Mouse (Mus musculus) heart, postnatal 0 days (tissue): ENCODE results near the gene C2cd4d.

Experiments
- CTCF ChIP-seq: IDR thresholded peaks from 2 replicates; pipeline ENCODE4 v1.5.1; 2016; ENCODE audit warnings: antibody characterized with exemption, control low read depth, low read depth
- EP300 ChIP-seq: IDR thresholded peaks from 2 replicates; pipeline ENCODE4 v1.6.1; 2016; ENCODE audit warnings: antibody characterized with exemption, low read depth

- no peak for TF ChIP-seq CTCF
- TF ChIP-seq EP300, result no peak
Measured at GRCm38 (mm10) chr3:94375146-94375545, 12.9 kb downstream of the C2cd4d start.
